Comparison of ENCODE assay signal across 12 mouse cellular contexts in genomic region chr4:155064474-155064873, GRCm38 (mm10). TPM values are rescaled to one million over a fixed set of nuclear protein-coding genes. Genes with fewer than 3 reads are reported as not detected.
DNase-seq lines count a peak whose midpoint lies in the region; ATAC-seq and TF ChIP-seq lines count a peak whose summit lies in the region.
"Had no signal": no experiment of that assay in that cellular context is flagged by ENCODE, and none has a peak within 500 bp of the region (broad histone marks: within the 10 kb centered on the region; RNA-seq: fewer than 3 reads in every experiment).

No protein-coding gene starts in this region.

- 64% methylated on average over 2 of the region's 2 CpGs for WGBS in forebrain, postnatal 0 days
- WGBS in forebrain, embryonic 16.5 days, result 79% methylated on average over 2 of the region's 2 CpGs
- WGBS in lung, adult 2 months, result 58% methylated on average over 2 of the region's 2 CpGs
- WGBS in embryonic facial prominence, embryonic 11.5 days, result 63% methylated on average over 2 of the region's 2 CpGs

- no peaks in the 10 kb centered on the region for H3K9me3 ChIP-seq in forebrain, postnatal 0 days (ENCODE audit: low read length)
- H3K9me3 ChIP-seq in forebrain, embryonic 16.5 days (ENCODE audit: control insufficient read depth, low read length), result no peaks in the 10 kb centered on the region
- no peaks in the 10 kb centered on the region for H3K9me3 ChIP-seq in embryonic facial prominence, embryonic 11.5 days (replicated peaks; ENCODE audit: control insufficient read depth, low read length)
- H3K9me3 ChIP-seq: hindbrain, embryonic 13.5 days had no signal

- DNase-seq in forebrain, postnatal 0 days, result no peak
- no peak for DNase-seq in lung, adult 2 months
- DNase-seq in lung, postnatal 14 days, result no peak
- no peak for DNase-seq in embryonic facial prominence, embryonic 11.5 days (ENCODE audit: low spot score)
- peak; percentile 35 for DNase-seq in naive thymus-derived CD4-positive, alpha-beta T cell, adult 2 months (ENCODE audit: low read depth)
- no peak for DNase-seq in right cerebral cortex, postnatal 14 days
- no peak for DNase-seq in heart, adult 8-10 months (ENCODE audit: low spot score)
- DNase-seq: adrenal gland, postnatal 36 days; B cell, adult 2 months; right cerebral cortex, adult 18-20 months had no signal

- peaks cover 12% of the 10 kb centered on the region for H3K4me1 ChIP-seq in forebrain, postnatal 0 days (ENCODE audit: insufficient read depth)
- H3K4me1 ChIP-seq in forebrain, embryonic 16.5 days (replicated peaks; ENCODE audit: control insufficient read depth, insufficient read depth, low read length), result peaks cover 18% of the 10 kb centered on the region
- peaks cover 8% of the 10 kb centered on the region; the same call in 1 of the 2 replicates for H3K4me1 ChIP-seq in lung, adult 2 months (ENCODE audit: control insufficient read depth, insufficient read depth, low read length)
- H3K4me1 ChIP-seq in embryonic facial prominence, embryonic 11.5 days (ENCODE audit: control insufficient read depth, insufficient read depth, low read length), result peaks cover 3% of the 10 kb centered on the region; the same call in 1 of the 2 replicates

- TF ChIP-seq POLR2A in lung, adult 2 months (IDR thresholded peaks at IDR 0.05; ENCODE audit: borderline replicate concordance, extremely low read depth, low read depth, low read length), result no peak

- H3K27me3 ChIP-seq in forebrain, postnatal 0 days (ENCODE audit: insufficient read depth, low read length), result no peaks in the 10 kb centered on the region
- H3K27me3 ChIP-seq in forebrain, embryonic 16.5 days (replicated peaks; ENCODE audit: control insufficient read depth, insufficient read depth, low read length), result no peaks in the 10 kb centered on the region
- H3K27me3 ChIP-seq in embryonic facial prominence, embryonic 11.5 days (ENCODE audit: control insufficient read depth, insufficient read depth, low read length), result no peaks in the 10 kb centered on the region

- no peak overlapping the region for H3K4me3 ChIP-seq in forebrain, postnatal 0 days (ENCODE audit: low read depth, low read length)
- no peak overlapping the region for H3K4me3 ChIP-seq in forebrain, embryonic 16.5 days (replicated peaks; ENCODE audit: low read length)
- no peak overlapping the region for H3K4me3 ChIP-seq in lung, adult 2 months (replicated peaks; ENCODE audit: extremely low read depth, low read depth, low read length)
- H3K4me3 ChIP-seq in embryonic facial prominence, embryonic 11.5 days (ENCODE audit: low read depth, low read length), result no peak overlapping the region
- H3K4me3 ChIP-seq: hindbrain, embryonic 13.5 days had no signal

- no peak overlapping the region for H3K9ac ChIP-seq in forebrain, postnatal 0 days
- H3K9ac ChIP-seq in forebrain, embryonic 16.5 days (replicated peaks; ENCODE audit: low read depth, low read length), result no peak overlapping the region
- no peak overlapping the region for H3K9ac ChIP-seq in embryonic facial prominence, embryonic 11.5 days (replicated peaks; ENCODE audit: low read length)
- H3K9ac ChIP-seq: hindbrain, embryonic 13.5 days had no signal

- peaks cover 9% of the 10 kb centered on the region for H3K36me3 ChIP-seq in forebrain, postnatal 0 days (ENCODE audit: insufficient read depth)
- no peaks in the 10 kb centered on the region; the same call in 1 of the 2 replicates for H3K36me3 ChIP-seq in forebrain, embryonic 16.5 days (ENCODE audit: control insufficient read depth, insufficient read depth)
- H3K36me3 ChIP-seq in embryonic facial prominence, embryonic 11.5 days (replicated peaks; ENCODE audit: control insufficient read depth, insufficient read depth, low read depth, low read length), result peaks cover 4% of the 10 kb centered on the region

- no peak for ATAC-seq in forebrain, postnatal 0 days
- ATAC-seq in forebrain, embryonic 16.5 days, result no peak
- no peak for ATAC-seq in embryonic facial prominence, embryonic 11.5 days (replicated peaks; ENCODE audit: insufficient number of reproducible peaks, low FRiP score, low TSS enrichment, low read depth)

- TF ChIP-seq CTCF in forebrain, postnatal 0 days (IDR thresholded peaks at IDR 0.05; ENCODE audit: low read depth), result peak; percentile 26; the same call in 1 of the 2 replicates
- 0 out of 2 replicates have a peak, but pooled peaks have one; percentile 3 for TF ChIP-seq CTCF in lung, adult 2 months (IDR thresholded peaks at IDR 0.05; ENCODE audit: insufficient read depth, low read length)

- H3K27ac ChIP-seq in forebrain, postnatal 0 days (ENCODE audit: low read depth, low read length), result no peak overlapping the region
- no peak overlapping the region for H3K27ac ChIP-seq in forebrain, embryonic 16.5 days (ENCODE audit: low read length)
- 0 out of 2 replicates have a peak overlapping the region, but pooled peaks have one; percentile 13 for H3K27ac ChIP-seq in embryonic facial prominence, embryonic 11.5 days (replicated peaks; ENCODE audit: low read depth, low read length)
- H3K27ac ChIP-seq: hindbrain, embryonic 13.5 days had no signal

- H3K4me2 ChIP-seq in forebrain, postnatal 0 days (ENCODE audit: low read depth), result no peak overlapping the region
- H3K4me2 ChIP-seq in forebrain, embryonic 16.5 days (ENCODE audit: low read length), result no peak overlapping the region
- H3K4me2 ChIP-seq in embryonic facial prominence, embryonic 11.5 days (ENCODE audit: low read depth, low read length), result no peak overlapping the region
- H3K4me2 ChIP-seq: hindbrain, embryonic 13.5 days had no signal

RNA-seq across cellular contexts. Expression of gene Pex10, which starts 2.3 kb away (rescaled TPM):
- 16.9 and 18.5 TPM in 2 replicates for total RNA-seq in forebrain, postnatal 0 days (2014; rRNA removed)
- polyA plus RNA-seq in forebrain, postnatal 0 days (2015; fragmentation: Nextera tagmentation; extraction: Ambion mirVana), result 14.0 and 14.1 TPM in 2 replicates
- polyA plus RNA-seq in forebrain, embryonic 16.5 days (2015; fragmentation: Nextera tagmentation; extraction: Ambion mirVana), result 19.5 and 22.1 TPM in 2 replicates
- 20.8 and 23.7 TPM in 2 replicates for polyA plus RNA-seq in lung, adult 2 months (2012; rRNA removed)
- 7.3 and 7.4 TPM in 2 replicates for polyA plus RNA-seq in embryonic facial prominence, embryonic 11.5 days (2014; fragmentation: Nextera tagmentation; extraction: Ambion mirVana)
- total RNA-seq in heart, adult 8-10 months (2022), result 10 to 100 TPM; 18.5 to 26.0 (median 22.6) TPM

RNA-seq across cellular contexts. Expression of gene Plch2, which starts 7.9 kb away (rescaled TPM):
- total RNA-seq in forebrain, postnatal 0 days (2014; rRNA removed), result 32.1 and 42.1 TPM in 2 replicates
- polyA plus RNA-seq in forebrain, postnatal 0 days (2015; fragmentation: Nextera tagmentation; extraction: Ambion mirVana), result 11.7 and 17.4 TPM in 2 replicates
- polyA plus RNA-seq in forebrain, embryonic 16.5 days (2015; fragmentation: Nextera tagmentation; extraction: Ambion mirVana), result 11.3 and 14.1 TPM in 2 replicates
- 15.1 and 23.9 TPM in 2 replicates for polyA plus RNA-seq in lung, adult 2 months (2012; rRNA removed)
- 1.4 and 2.1 TPM in 2 replicates for polyA plus RNA-seq in embryonic facial prominence, embryonic 11.5 days (2014; fragmentation: Nextera tagmentation; extraction: Ambion mirVana)
- under 1 TPM in 1 of 4 experiments, not detected in 3; 0.06 TPM for total RNA-seq in heart, adult 8-10 months (2022)

RNA-seq across cellular contexts. Expression of gene Rer1, which starts 21.7 kb away (rescaled TPM):
- total RNA-seq in forebrain, postnatal 0 days (2014; rRNA removed), result 92.4 and 116 TPM in 2 replicates
- polyA plus RNA-seq in forebrain, postnatal 0 days (2015; fragmentation: Nextera tagmentation; extraction: Ambion mirVana), result 136 and 140 TPM in 2 replicates
- polyA plus RNA-seq in forebrain, embryonic 16.5 days (2015; fragmentation: Nextera tagmentation; extraction: Ambion mirVana), result 125 and 133 TPM in 2 replicates
- polyA plus RNA-seq in lung, adult 2 months (2012; rRNA removed), result 76.1 and 85.9 TPM in 2 replicates
- polyA plus RNA-seq in embryonic facial prominence, embryonic 11.5 days (2014; fragmentation: Nextera tagmentation; extraction: Ambion mirVana), result 164 and 173 TPM in 2 replicates
- 10 to 100 TPM; 64.2 to 73.4 (median 68.4) TPM for total RNA-seq in heart, adult 8-10 months (2022)

RNA-seq across cellular contexts. Expression of gene Morn1, which starts 21.9 kb away (rescaled TPM):
- 6.0 and 7.4 TPM in 2 replicates for total RNA-seq in forebrain, postnatal 0 days (2014; rRNA removed)
- polyA plus RNA-seq in forebrain, postnatal 0 days (2015; fragmentation: Nextera tagmentation; extraction: Ambion mirVana), result 8.2 and 9.7 TPM in 2 replicates
- polyA plus RNA-seq in forebrain, embryonic 16.5 days (2015; fragmentation: Nextera tagmentation; extraction: Ambion mirVana), result 6.0 and 10.7 TPM in 2 replicates
- 14.2 and 15.5 TPM in 2 replicates for polyA plus RNA-seq in lung, adult 2 months (2012; rRNA removed)
- 3.3 and 3.5 TPM in 2 replicates for polyA plus RNA-seq in embryonic facial prominence, embryonic 11.5 days (2014; fragmentation: Nextera tagmentation; extraction: Ambion mirVana)
- 1 to 10 TPM in 3 of 4 experiments, under 1 TPM in 1; 0.60 to 4.4 (median 1.8) TPM for total RNA-seq in heart, adult 8-10 months (2022)
